Mouse (Mus musculus): ENCODE data around the gene Nudt5. TPM values are rescaled to one million over a fixed set of nuclear protein-coding genes. Genes with fewer than 3 reads are reported as not detected.
A peak's percentile ranks its signal among the peaks of the same experiment; 100 is the strongest.
"Not testable (repeated sequence)": the region's sequence is repeated elsewhere in the genome, so short reads cannot be mapped to it uniquely, and the experiment has no call there.

Nudt5 gene
- 120 and 123 TPM in 2 replicates for polyA plus RNA-seq (2014; fragmentation: Nextera tagmentation; extraction: Ambion mirVana)

DNA sequence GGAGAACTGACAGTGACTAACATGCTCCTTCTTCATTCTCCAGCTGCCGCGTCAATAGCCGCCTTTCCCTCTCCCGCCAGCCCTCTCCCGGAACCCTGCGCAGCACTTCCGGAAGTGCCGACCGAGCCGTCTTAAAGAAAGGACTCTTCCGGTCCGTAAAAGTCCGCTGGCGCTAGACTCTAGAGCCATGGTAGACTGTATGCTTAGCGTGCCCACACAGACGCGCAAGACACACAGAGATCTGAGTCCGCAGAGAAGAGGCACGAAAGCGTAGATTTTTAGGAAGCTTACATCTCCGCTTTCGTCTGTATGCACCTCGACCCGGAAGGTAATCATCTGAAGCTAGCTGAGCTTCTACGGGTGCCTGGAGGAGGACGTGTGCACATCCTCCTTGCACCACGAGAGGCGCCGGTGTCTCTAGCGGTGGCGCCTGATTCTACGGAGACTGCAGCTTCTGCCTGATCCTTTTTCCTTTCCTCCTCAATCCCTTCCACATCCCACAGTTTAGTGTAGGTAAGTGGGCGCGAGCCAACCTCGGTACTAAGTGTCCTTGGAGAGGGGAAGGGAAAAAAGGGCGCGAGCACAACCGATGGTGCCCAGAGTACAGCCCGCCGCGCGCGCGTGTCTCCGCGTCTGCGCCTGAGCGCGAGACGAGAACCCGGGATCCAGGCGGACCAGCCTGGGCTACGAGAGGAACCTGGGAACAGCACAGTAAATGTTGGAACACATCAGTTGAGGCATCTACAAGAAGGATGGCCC, at the start of gene Nudt5, which contains the start of gene Cdc123:
TSS of gene Nudt5 (plus strand) at position 147 of the 759 bp plus-strand sequence.
TSS of gene Cdc123 (minus strand) at position 292 of the 759 bp plus-strand sequence.
- WGBS: under 1% methylated on average over 53 of the region's 53 CpGs
- Histone ChIP-seq H3K9ac (ENCODE audit: low read depth, low read length) (peak within 1 kb of the TSS; percentile 78), H3K27me3 (replicated peaks; ENCODE audit: control insufficient read depth, insufficient read depth, low read length) (no peaks in the 10 kb centered on the region), H3K4me2 (peak within 1 kb of the TSS; percentile 82), H3K4me3 (ENCODE audit: low read depth, low read length) (peak within 1 kb of the TSS; percentile 72), H3K9me3 (ENCODE audit: control insufficient read depth, low read length) (no peaks in the 10 kb centered on the region), H3K36me3 (ENCODE audit: control insufficient read depth, insufficient read depth, low read length) (peaks cover 20% of the 10 kb centered on the region), H3K4me1 (replicated peaks; ENCODE audit: control insufficient read depth, insufficient read depth, low read length) (peaks cover 8% of the 10 kb centered on the region), H3K27ac (ENCODE audit: low read depth, low read length) (peak within 1 kb of the TSS; percentile 70)
- DNase-seq (ENCODE audit: low spot score) (peak; percentile 88), ATAC-seq (replicated peaks; ENCODE audit: low FRiP score) (peak; percentile 93)

DNA sequence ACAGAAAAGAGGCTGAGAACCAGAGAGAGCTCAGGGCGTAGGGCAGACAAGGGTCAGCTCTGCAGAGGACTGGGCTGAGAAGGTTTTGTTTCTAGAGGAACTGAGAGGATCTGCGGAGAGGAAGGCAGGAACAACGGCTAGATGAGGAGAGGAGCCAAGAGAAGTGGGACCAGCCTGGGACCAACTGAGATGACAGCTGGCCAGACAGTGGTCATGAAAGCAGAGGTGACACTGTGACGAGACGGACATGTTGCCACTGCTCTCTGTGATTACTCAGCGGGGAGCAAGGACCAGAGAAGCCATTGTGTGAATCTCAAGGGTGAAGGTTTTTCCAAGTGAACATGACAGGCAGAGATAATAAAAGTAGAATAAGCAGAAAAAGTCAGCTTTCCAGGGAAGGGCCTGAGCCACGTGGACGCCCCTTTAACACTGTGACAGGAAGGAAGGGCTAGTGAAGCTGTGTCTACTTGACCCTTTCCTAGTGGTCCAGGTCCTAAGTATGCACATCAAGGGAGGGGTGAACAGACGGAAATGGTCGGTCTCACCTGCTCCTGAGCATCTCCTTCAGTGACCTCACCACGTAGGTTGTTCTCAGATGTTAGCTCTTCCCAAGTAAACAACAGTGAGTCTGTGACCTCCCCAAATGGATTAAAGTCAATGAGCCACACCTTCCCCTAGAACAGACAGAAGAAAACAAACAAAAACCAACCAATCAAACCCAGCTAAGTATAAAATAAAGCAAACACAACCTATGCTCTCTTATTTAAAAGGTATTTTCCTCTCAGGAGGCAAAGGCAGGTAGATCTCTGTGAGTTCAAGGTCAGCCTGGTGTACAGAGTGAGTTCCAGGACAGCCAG, 46.8 kb upstream of the Nudt5 start:
- Histone ChIP-seq H3K4me3 (ENCODE audit: low read depth, low read length) (no peak overlapping the region), H3K27ac (ENCODE audit: low read depth, low read length) (no peak overlapping the region), H3K4me1 (replicated peaks; ENCODE audit: control insufficient read depth, insufficient read depth, low read length) (peaks cover 11% of the 10 kb centered on the region), H3K9me3 (ENCODE audit: control insufficient read depth, low read length) (no peaks in the 10 kb centered on the region), H3K36me3 (ENCODE audit: control insufficient read depth, insufficient read depth, low read length) (peaks cover 49% of the 10 kb centered on the region), H3K9ac (ENCODE audit: low read depth, low read length) (no peak overlapping the region), H3K27me3 (replicated peaks; ENCODE audit: control insufficient read depth, insufficient read depth, low read length) (no peaks in the 10 kb centered on the region), H3K4me2 (no peak overlapping the region)
- 86% methylated on average over 11 of the region's 11 CpGs for WGBS
- no peak for ATAC-seq (replicated peaks; ENCODE audit: low FRiP score)
- DNase-seq (ENCODE audit: low spot score): no peak

DNA sequence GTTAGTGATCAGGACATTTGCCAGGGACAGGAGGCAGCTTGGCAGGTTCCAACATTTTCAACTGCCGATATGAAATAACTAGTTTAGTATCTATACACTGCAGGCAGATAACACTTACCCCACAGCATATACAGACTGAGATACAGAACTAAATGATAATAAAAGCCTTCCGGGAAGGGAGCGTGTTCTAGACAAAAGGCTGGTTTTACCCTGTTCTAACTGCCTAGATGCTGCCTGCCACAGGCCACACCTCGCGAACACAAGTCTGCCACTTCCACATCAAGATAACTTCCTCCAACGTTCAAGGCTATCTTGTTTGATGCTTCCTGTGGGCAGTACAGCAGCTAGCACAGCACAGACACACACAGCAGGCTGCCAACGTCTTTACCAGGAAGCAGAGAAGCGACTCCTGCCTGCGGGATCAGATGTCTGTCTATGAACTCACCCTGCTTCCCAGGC, 43.6 kb upstream of the Nudt5 start:
- ATAC-seq (replicated peaks; ENCODE audit: low FRiP score): peak; percentile 85
- no peaks in the 10 kb centered on the region for H3K9me3 ChIP-seq (ENCODE audit: control insufficient read depth, low read length)
- peaks cover 29% of the 10 kb centered on the region for H3K36me3 ChIP-seq (ENCODE audit: control insufficient read depth, insufficient read depth, low read length)
- H3K4me2 ChIP-seq: peak overlapping the region; percentile 46
- H3K27me3 ChIP-seq (replicated peaks; ENCODE audit: control insufficient read depth, insufficient read depth, low read length): no peaks in the 10 kb centered on the region
- H3K9ac ChIP-seq (ENCODE audit: low read depth, low read length): peak overlapping the region; percentile 52
- peak overlapping the region; percentile 84 for H3K27ac ChIP-seq (ENCODE audit: low read depth, low read length)
- no peak overlapping the region for H3K4me3 ChIP-seq (ENCODE audit: low read depth, low read length)
- peak; percentile 39 for DNase-seq (ENCODE audit: low spot score)
- 45% methylated on average over 9 of the region's 9 CpGs for WGBS
- peaks cover 11% of the 10 kb centered on the region for H3K4me1 ChIP-seq (replicated peaks; ENCODE audit: control insufficient read depth, insufficient read depth, low read length)

DNA sequence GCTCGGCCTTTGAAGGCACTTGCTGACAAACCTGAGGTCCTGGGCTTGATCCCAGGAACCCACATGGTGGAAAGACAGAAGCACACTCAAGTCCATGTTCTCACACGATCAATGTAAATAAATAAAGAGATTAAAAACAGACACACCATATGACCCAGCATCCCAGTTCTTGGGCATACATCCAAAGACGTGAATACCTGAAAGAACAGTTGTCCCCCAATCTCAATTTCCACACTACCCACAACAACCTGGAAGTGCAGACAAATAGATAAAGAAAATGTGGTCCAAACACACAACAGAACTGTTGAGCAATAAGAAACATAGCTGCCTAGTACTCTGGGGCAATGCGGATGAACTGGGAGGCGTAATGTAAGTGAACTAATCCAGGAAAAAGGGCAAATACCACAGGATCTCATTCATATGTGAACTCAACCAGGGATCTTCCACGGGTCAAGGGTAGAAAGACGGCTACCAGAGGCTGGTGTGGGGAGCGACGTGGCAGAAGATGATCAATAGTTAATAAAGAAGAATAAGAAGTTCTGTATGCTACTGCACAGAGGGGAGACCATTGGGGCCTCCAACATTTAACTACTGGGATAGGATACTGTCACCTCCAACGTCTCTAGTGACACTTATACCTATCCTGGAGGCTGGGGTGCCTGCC, 42.8 kb upstream of the Nudt5 start:
- Histone ChIP-seq H3K4me3 (ENCODE audit: low read depth, low read length) (no peak overlapping the region), H3K4me1 (replicated peaks; ENCODE audit: control insufficient read depth, insufficient read depth, low read length) (peaks cover 11% of the 10 kb centered on the region), H3K4me2 (peak overlapping the region; percentile 46), H3K36me3 (ENCODE audit: control insufficient read depth, insufficient read depth, low read length) (peaks cover 21% of the 10 kb centered on the region), H3K27me3 (replicated peaks; ENCODE audit: control insufficient read depth, insufficient read depth, low read length) (no peaks in the 10 kb centered on the region), H3K27ac (ENCODE audit: low read depth, low read length) (peak overlapping the region; percentile 84), H3K9ac (ENCODE audit: low read depth, low read length) (peak overlapping the region; percentile 52), H3K9me3 (ENCODE audit: control insufficient read depth, low read length) (no peaks in the 10 kb centered on the region)
- ATAC-seq (replicated peaks; ENCODE audit: low FRiP score): no peak
- WGBS: 80% methylated on average over 10 of the region's 10 CpGs
- DNase-seq (ENCODE audit: low spot score): no peak

DNA sequence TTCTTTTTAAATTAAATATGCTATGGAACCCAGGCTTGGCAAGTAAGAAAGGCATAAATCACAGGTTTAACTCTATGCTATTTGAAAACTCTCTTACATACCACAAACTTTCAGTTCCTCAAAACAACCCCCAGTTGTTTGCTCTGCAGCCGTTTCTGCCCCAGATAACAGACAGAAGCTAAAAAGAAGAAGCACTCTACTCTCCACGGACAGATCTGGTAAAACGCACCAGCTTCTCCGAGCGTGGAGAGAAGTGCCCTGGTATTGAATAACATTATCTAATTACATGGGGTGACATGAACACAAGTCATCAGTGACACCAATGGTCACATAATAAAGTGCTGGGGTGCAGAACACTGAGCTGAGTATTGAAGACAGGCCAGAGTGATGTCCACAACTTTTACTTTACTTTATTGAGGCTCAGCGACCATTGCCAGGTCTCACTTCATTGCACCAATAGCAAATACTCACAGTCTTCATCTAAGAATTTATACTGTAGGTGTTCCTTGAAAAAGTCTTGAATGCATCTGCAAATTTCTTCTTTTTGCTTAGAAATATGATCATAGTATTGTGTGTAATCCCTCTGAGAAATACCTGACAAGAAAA, 40.3 kb upstream of the Nudt5 start:
- DNase-seq (ENCODE audit: low spot score): no peak
- H3K4me3 ChIP-seq (ENCODE audit: low read depth, low read length): no peak overlapping the region
- no peak for ATAC-seq (replicated peaks; ENCODE audit: low FRiP score)
- 58% methylated on average over 6 of the region's 6 CpGs for WGBS
- H3K27me3 ChIP-seq (replicated peaks; ENCODE audit: control insufficient read depth, insufficient read depth, low read length): no peaks in the 10 kb centered on the region
- no peaks in the 10 kb centered on the region for H3K9me3 ChIP-seq (ENCODE audit: control insufficient read depth, low read length)
- peaks cover 11% of the 10 kb centered on the region for H3K4me1 ChIP-seq (replicated peaks; ENCODE audit: control insufficient read depth, insufficient read depth, low read length)
- H3K36me3 ChIP-seq (ENCODE audit: control insufficient read depth, insufficient read depth, low read length): peaks cover 16% of the 10 kb centered on the region; the same call in 1 of the 2 replicates
- H3K27ac ChIP-seq (ENCODE audit: low read depth, low read length): no peak overlapping the region
- H3K9ac ChIP-seq (ENCODE audit: low read depth, low read length): no peak overlapping the region
- H3K4me2 ChIP-seq: no peak overlapping the region

DNA sequence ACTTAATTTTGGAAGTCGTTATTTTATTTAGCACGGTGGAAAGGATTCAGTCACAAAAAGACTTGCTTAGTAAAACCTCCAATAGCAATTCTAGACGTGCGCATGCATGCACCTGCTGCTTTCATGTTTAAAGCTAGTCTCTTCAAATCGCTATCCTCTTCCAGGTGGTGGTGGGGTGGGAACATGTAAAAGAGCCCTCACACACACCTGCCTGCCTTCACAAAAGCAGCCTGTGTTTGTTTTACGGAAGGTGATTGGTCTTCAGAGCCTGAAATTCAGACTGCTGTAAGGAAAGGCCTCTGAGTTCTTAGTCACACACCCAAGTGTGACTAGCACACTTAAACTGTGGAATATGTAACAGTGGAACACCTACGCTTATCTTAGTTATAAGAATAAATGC, 39.6 kb upstream of the Nudt5 start:
- no peaks in the 10 kb centered on the region for H3K9me3 ChIP-seq (ENCODE audit: control insufficient read depth, low read length)
- peaks cover 14% of the 10 kb centered on the region; the same call in 1 of the 2 replicates for H3K36me3 ChIP-seq (ENCODE audit: control insufficient read depth, insufficient read depth, low read length)

DNA sequence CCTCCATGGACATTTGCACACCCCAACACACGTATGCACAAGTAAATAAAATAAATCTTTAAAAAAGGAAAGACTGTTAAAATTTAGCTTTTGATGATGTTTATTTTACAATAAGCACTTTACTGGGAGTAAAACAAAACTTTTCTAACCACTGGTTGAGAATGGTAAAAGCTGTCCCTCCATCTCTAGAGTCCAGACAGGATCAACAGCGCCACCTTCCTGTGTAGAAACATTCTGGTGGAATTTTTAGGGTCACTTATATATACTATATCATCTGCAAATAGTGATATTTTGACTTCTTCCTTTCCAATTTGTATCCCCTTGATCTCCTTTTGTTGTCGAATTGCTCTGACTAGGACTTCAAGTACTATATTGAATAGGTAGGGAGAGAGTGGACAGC, 38.6 kb upstream of the Nudt5 start:
- not testable (repeated sequence) for ATAC-seq (replicated peaks; ENCODE audit: low FRiP score); H3K27ac ChIP-seq (ENCODE audit: low read depth, low read length); H3K4me3 ChIP-seq (ENCODE audit: low read depth, low read length); H3K36me3 ChIP-seq (ENCODE audit: control insufficient read depth, insufficient read depth, low read length); H3K4me2 ChIP-seq; DNase-seq (ENCODE audit: low spot score); H3K27me3 ChIP-seq (replicated peaks; ENCODE audit: control insufficient read depth, insufficient read depth, low read length); H3K9me3 ChIP-seq (ENCODE audit: control insufficient read depth, low read length); H3K9ac ChIP-seq (ENCODE audit: low read depth, low read length)
- peaks cover 10% of the 10 kb centered on the region for H3K4me1 ChIP-seq (replicated peaks; ENCODE audit: control insufficient read depth, insufficient read depth, low read length)
- 76% methylated on average over 2 of the region's 3 CpGs for WGBS

More for the DNA sequence above, 39.6 kb upstream of the Nudt5 start:
- 94% methylated on average over 7 of the region's 7 CpGs for WGBS
- Histone ChIP-seq H3K9ac (ENCODE audit: low read depth, low read length) (no peak overlapping the region), H3K4me3 (ENCODE audit: low read depth, low read length) (no peak overlapping the region), H3K27me3 (replicated peaks; ENCODE audit: control insufficient read depth, insufficient read depth, low read length) (no peaks in the 10 kb centered on the region), H3K27ac (ENCODE audit: low read depth, low read length) (no peak overlapping the region), H3K4me1 (replicated peaks; ENCODE audit: control insufficient read depth, insufficient read depth, low read length) (peaks cover 11% of the 10 kb centered on the region), H3K4me2 (no peak overlapping the region)
- DNase-seq (ENCODE audit: low spot score) (no peak), ATAC-seq (replicated peaks; ENCODE audit: low FRiP score) (no peak)

All from liver, embryonic 11.5 days (tissue).